Mouse (Mus musculus): Measurements from ENCODE around the gene Abl1. TPM values are rescaled to one million over a fixed set of nuclear protein-coding genes. Genes with fewer than 3 reads are reported as not detected.

Abl1 gene
- polyA plus RNA-seq, 1 experiment from 2014 or later: 43.7 TPM

DNA sequence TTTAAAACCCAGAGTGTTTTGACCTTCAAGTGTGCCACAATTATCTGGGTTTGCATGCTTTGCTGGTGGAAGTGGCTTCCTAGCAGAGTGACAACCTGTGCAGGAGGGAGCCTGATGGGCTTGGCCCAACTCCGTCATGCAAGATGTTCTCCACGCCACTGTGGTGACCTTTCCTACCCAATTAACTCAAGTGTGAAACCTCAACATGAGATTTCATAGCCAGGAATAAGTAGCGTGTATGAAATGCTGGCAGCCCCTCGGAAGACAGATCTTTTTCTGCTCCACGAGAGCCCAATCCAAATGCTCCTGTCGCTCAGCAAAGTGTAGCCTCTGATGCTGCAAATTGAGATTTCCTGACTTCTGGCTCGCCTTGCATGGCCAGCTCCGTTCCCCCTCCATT lies 103.1 kb downstream of the Abl1 start:
- Histone ChIP-seq H3K4me3 (ENCODE audit: low read length) (no peak overlapping the region), H3K27me3 (ENCODE audit: insufficient read depth, low read length) (no peaks in the 10 kb centered on the region), H3K27ac (ENCODE audit: low read length) (peak overlapping the region; percentile 3; the same call in 1 of the 2 replicates), H3K36me3 (ENCODE audit: insufficient read depth, low read length) (peaks cover 86% of the 10 kb centered on the region), H3K4me1 (ENCODE audit: insufficient read depth, low read length) (no peaks in the 10 kb centered on the region), H3K4me2 (replicated peaks; ENCODE audit: low read depth, low read length) (no peak overlapping the region), H3K9me3 (ENCODE audit: low read length) (no peaks in the 10 kb centered on the region), H3K9ac (replicated peaks; ENCODE audit: low read length) (no peak overlapping the region)
- no peak for ATAC-seq (ENCODE audit: low FRiP score, low TSS enrichment)
- 75% methylated on average over 8 of the region's 8 CpGs for WGBS

GRCm38 (mm10) chr2:31792611-31793010 lies 104.4 kb downstream of the Abl1 start:
- no peak for ATAC-seq (ENCODE audit: low FRiP score, low TSS enrichment)
- Histone ChIP-seq H3K9ac (replicated peaks; ENCODE audit: low read length) (no peak overlapping the region), H3K4me3 (ENCODE audit: low read length) (no peak overlapping the region), H3K36me3 (ENCODE audit: insufficient read depth, low read length) (peaks cover 88% of the 10 kb centered on the region), H3K27me3 (ENCODE audit: insufficient read depth, low read length) (no peaks in the 10 kb centered on the region), H3K4me2 (replicated peaks; ENCODE audit: low read depth, low read length) (no peak overlapping the region), H3K9me3 (ENCODE audit: low read length) (no peaks in the 10 kb centered on the region), H3K27ac (ENCODE audit: low read length) (no peak overlapping the region), H3K4me1 (ENCODE audit: insufficient read depth, low read length) (no peaks in the 10 kb centered on the region)
- 82% methylated on average over 6 of the region's 6 CpGs for WGBS

DNA sequence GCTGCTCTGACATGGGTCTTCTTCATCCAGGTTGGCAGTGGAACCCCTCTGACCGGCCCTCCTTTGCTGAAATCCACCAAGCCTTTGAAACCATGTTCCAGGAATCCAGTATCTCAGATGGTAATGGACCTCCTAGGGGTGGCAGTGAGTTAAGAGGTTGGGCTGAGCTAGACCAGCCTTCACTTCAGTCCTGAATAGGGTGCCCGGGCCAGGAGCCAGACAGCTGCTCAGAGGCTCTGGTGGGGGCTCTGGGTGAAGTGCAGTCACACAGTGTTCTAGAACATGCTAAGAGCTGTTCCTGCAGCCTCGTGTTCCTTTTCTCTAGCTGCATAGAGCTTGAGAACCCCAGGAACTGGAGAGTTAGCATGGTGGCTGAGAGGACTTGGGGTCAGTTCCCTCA lies 108.8 kb downstream of the Abl1 start:
- no peak for ATAC-seq (ENCODE audit: low FRiP score, low TSS enrichment)
- no peak overlapping the region for H3K9ac ChIP-seq (replicated peaks; ENCODE audit: low read length)
- H3K9me3 ChIP-seq (ENCODE audit: low read length): no peaks in the 10 kb centered on the region
- H3K27ac ChIP-seq (ENCODE audit: low read length): no peak overlapping the region
- no peak overlapping the region for H3K4me3 ChIP-seq (ENCODE audit: low read length)
- peaks cover 94% of the 10 kb centered on the region for H3K36me3 ChIP-seq (ENCODE audit: insufficient read depth, low read length)
- H3K4me1 ChIP-seq (ENCODE audit: insufficient read depth, low read length): no peaks in the 10 kb centered on the region
- H3K4me2 ChIP-seq (replicated peaks; ENCODE audit: low read depth, low read length): no peak overlapping the region
- H3K27me3 ChIP-seq (ENCODE audit: insufficient read depth, low read length): no peaks in the 10 kb centered on the region
- WGBS: 92% methylated on average over 3 of the region's 3 CpGs

- H3K27me3 ChIP-seq (ENCODE audit: insufficient read depth, low read length): no peaks in the 10 kb centered on the region
- peaks cover 16% of the 10 kb centered on the region for H3K4me1 ChIP-seq (ENCODE audit: insufficient read depth, low read length)
- H3K4me3 ChIP-seq (ENCODE audit: low read length): no peak overlapping the region
- H3K9ac ChIP-seq (replicated peaks; ENCODE audit: low read length): no peak overlapping the region
- no peak overlapping the region for H3K4me2 ChIP-seq (replicated peaks; ENCODE audit: low read depth, low read length)
- ATAC-seq (ENCODE audit: low FRiP score, low TSS enrichment): no peak
- 83% methylated on average over 9 of the region's 9 CpGs for WGBS
- H3K9me3 ChIP-seq (ENCODE audit: low read length): no peaks in the 10 kb centered on the region
- H3K27ac ChIP-seq (ENCODE audit: low read length): no peak overlapping the region
- peaks cover 74% of the 10 kb centered on the region for H3K36me3 ChIP-seq (ENCODE audit: insufficient read depth, low read length)
Observed at GRCm38 (mm10) chr2:31801416-31801815, 113.2 kb downstream of the Abl1 start.

DNA sequence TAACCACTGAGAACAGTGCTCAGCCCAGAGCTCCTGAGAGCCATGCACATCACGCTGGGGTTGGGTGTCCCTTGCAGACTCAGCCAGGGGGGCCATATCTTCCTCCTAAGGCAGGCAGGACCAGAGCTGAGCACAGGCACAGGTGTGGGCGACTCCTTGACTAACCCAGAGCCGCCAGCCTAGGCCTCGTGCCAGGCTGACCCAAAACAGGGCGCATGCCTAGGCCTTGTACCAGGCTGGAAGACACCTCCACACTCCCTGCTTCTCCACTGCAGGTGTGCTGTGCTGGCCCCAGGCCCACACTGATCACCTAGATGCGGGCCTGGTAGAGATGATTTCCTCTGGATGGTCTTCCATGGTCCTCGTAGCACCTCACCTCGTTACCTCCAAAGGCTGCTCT lies 114.6 kb downstream of the Abl1 start:
- Histone ChIP-seq H3K4me1 (ENCODE audit: insufficient read depth, low read length) (peaks cover 28% of the 10 kb centered on the region), H3K4me3 (ENCODE audit: low read length) (no peak overlapping the region), H3K36me3 (ENCODE audit: insufficient read depth, low read length) (peaks cover 60% of the 10 kb centered on the region), H3K27me3 (ENCODE audit: insufficient read depth, low read length) (no peaks in the 10 kb centered on the region), H3K27ac (ENCODE audit: low read length) (no peak overlapping the region), H3K4me2 (replicated peaks; ENCODE audit: low read depth, low read length) (no peak overlapping the region), H3K9me3 (ENCODE audit: low read length) (no peaks in the 10 kb centered on the region), H3K9ac (replicated peaks; ENCODE audit: low read length) (no peak overlapping the region)
- 92% methylated on average over 8 of the region's 8 CpGs for WGBS
- ATAC-seq (ENCODE audit: low FRiP score, low TSS enrichment): no peak

GRCm38 (mm10) chr2:31803480-31803879 lies 115.3 kb downstream of the Abl1 start:
- Histone ChIP-seq H3K36me3 (ENCODE audit: insufficient read depth, low read length) (peaks cover 54% of the 10 kb centered on the region), H3K4me2 (replicated peaks; ENCODE audit: low read depth, low read length) (no peak overlapping the region), H3K27ac (ENCODE audit: low read length) (no peak overlapping the region), H3K27me3 (ENCODE audit: insufficient read depth, low read length) (no peaks in the 10 kb centered on the region), H3K9me3 (ENCODE audit: low read length) (no peaks in the 10 kb centered on the region), H3K4me1 (ENCODE audit: insufficient read depth, low read length) (peaks cover 31% of the 10 kb centered on the region), H3K4me3 (ENCODE audit: low read length) (no peak overlapping the region), H3K9ac (replicated peaks; ENCODE audit: low read length) (no peak overlapping the region)
- 50% methylated on average over 14 of the region's 14 CpGs for WGBS
- peak; percentile 26; the same call in 1 of the 2 replicates for ATAC-seq (ENCODE audit: low FRiP score, low TSS enrichment)

DNA sequence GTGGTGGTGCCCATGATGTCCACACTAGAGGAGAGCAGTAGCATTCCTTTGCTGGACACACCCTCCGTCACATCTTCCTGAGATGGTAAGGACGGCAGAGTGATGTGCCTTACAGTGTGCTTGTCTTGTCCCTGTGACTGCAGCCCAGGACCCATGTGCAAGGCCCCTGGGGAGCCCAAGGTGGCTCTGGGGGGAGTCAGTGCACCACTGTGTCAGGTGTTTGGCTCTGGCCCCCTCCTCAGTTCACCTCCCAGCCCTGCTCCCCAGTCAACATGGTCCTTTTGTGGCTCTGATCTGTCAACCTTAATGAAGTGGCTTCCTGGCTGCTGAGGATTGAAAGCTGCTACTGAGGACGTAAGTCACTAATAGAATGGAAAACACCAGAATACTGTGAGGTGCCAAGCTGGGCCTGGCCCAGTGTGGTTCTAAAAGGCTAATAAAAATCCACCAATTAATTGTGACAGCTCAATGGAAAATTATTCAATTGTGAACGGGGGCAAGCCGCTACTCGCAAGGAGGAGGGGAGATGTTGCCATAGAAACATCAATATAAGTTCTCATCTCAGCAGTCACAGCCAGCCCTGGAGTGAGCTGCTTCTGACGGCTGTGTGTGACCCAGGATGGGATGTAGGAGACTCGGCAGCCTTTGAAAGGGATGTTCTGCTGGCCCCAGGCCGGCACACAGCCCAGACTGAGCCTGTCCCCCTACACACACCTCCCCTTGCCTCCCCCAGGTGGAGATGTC lies 118.6 kb downstream of the Abl1 start:
- no peak overlapping the region for H3K4me3 ChIP-seq (ENCODE audit: low read length)
- H3K27me3 ChIP-seq (ENCODE audit: insufficient read depth, low read length): no peaks in the 10 kb centered on the region
- 42% methylated on average over 9 of the region's 9 CpGs for WGBS
- no peak for ATAC-seq (ENCODE audit: low FRiP score, low TSS enrichment)
- no peak overlapping the region for H3K27ac ChIP-seq (ENCODE audit: low read length)
- H3K9me3 ChIP-seq (ENCODE audit: low read length): no peaks in the 10 kb centered on the region
- no peak overlapping the region for H3K4me2 ChIP-seq (replicated peaks; ENCODE audit: low read depth, low read length)
- no peak overlapping the region for H3K9ac ChIP-seq (replicated peaks; ENCODE audit: low read length)
- H3K36me3 ChIP-seq (ENCODE audit: insufficient read depth, low read length): peaks cover 20% of the 10 kb centered on the region
- peaks cover 51% of the 10 kb centered on the region for H3K4me1 ChIP-seq (ENCODE audit: insufficient read depth, low read length)

DNA sequence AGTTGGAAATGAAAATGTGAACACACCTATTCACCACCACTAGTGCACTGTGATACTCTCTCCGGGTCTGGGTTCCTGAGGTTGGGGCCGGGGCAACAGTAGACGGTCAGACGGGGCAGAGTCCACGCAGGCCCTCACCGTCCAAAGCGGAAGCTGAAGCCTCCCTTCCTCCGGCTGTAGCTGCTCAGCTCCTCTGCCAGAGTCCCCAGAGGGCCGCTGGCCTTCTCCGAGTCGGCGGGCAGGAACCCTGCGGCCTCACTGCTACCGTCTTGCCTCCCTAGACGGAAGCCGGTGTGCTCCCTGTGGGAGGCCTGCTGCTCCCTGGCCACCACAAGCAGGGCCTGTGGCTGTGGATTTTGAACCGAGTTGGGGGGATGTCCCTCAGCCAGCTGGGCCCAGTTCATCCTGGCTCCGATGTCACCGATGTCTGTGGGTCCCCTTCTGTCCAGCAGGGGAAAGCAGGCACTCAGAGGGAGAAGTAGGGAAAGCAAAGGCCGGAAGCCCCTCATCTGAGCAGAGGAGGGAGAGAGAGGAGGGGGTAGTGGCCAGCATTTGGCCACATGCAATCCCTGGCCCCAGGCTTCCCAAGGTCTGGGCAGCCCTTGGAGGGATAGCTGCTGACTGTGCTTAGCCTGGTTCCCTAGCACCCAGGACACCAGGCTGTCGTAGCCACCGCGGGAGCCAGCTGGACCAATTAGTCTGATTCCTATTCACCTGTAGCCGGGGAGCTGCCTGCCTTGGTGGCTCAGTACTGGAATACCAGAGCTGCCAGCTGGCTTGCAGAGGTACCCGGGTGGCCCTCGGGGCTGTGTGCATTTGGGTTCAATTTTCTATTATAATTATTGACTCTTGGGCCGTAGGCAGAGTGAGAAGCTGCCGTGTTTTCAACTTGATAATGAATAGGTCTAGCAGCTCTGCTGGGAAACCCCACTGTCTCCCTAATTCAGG lies 120.5 kb downstream of the Abl1 start:
- H3K27me3 ChIP-seq (ENCODE audit: insufficient read depth, low read length): no peaks in the 10 kb centered on the region
- H3K9ac ChIP-seq (replicated peaks; ENCODE audit: low read length): peak overlapping the region; percentile 43; the same call in 1 of the 2 replicates
- peaks cover 2% of the 10 kb centered on the region; the same call in 1 of the 2 replicates for H3K36me3 ChIP-seq (ENCODE audit: insufficient read depth, low read length)
- H3K9me3 ChIP-seq (ENCODE audit: low read length): no peaks in the 10 kb centered on the region
- H3K4me1 ChIP-seq (ENCODE audit: insufficient read depth, low read length): peaks cover 44% of the 10 kb centered on the region
- no peak overlapping the region for H3K4me3 ChIP-seq (ENCODE audit: low read length)
- 31% methylated on average over 28 of the region's 28 CpGs for WGBS
- peak; percentile 10; the same call in 1 of the 2 replicates for ATAC-seq (ENCODE audit: low FRiP score, low TSS enrichment)
- peak overlapping the region; percentile 34; the same call in 1 of the 2 replicates for H3K27ac ChIP-seq (ENCODE audit: low read length)
- H3K4me2 ChIP-seq (replicated peaks; ENCODE audit: low read depth, low read length): no peak overlapping the region

GRCm38 (mm10) chr2:31809358-31809740 lies 121.2 kb downstream of the Abl1 start:
- Histone ChIP-seq H3K4me2 (replicated peaks; ENCODE audit: low read depth, low read length) (no peak overlapping the region), H3K27me3 (ENCODE audit: insufficient read depth, low read length) (no peaks in the 10 kb centered on the region), H3K27ac (ENCODE audit: low read length) (no peak overlapping the region), H3K36me3 (ENCODE audit: insufficient read depth, low read length) (no peaks in the 10 kb centered on the region), H3K4me1 (ENCODE audit: insufficient read depth, low read length) (peaks cover 44% of the 10 kb centered on the region), H3K4me3 (ENCODE audit: low read length) (no peak overlapping the region), H3K9ac (replicated peaks; ENCODE audit: low read length) (no peak overlapping the region), H3K9me3 (ENCODE audit: low read length) (no peaks in the 10 kb centered on the region)
- ATAC-seq (ENCODE audit: low FRiP score, low TSS enrichment): no peak
- WGBS: 39% methylated on average over 2 of the region's 2 CpGs

Data from kidney, embryonic 16.5 days (tissue).